Mouse (Mus musculus): ENCODE data around the gene Krt76.

Krt76 gene

GRCm38 (mm10) chr15:101892820-101893219, at the start of gene Krt76:
Krt76 (minus strand) TSS chr15:101892920.
- DNase-seq (ENCODE audit: low spot score), result no peak

GRCm38 (mm10) chr15:101941948-101942347, 49.2 kb upstream of the Krt76 start:
- DNase-seq (ENCODE audit: low spot score), result peak; percentile 45

- no peak for DNase-seq (ENCODE audit: low spot score)
Observed at GRCm38 (mm10) chr15:101940274-101940829, 47.6 kb upstream of the Krt76 start, which contains the start of gene Krt79. Krt79 (minus strand) TSS chr15:101940324.

- DNase-seq (ENCODE audit: low spot score), result peak; percentile 71
Observed at GRCm38 (mm10) chr15:101938600-101939308, 46.0 kb upstream of the Krt76 start.

- DNase-seq (ENCODE audit: low spot score), result no peak
Observed at GRCm38 (mm10) chr15:101933024-101933423, 40.3 kb upstream of the Krt76 start.

- DNase-seq (ENCODE audit: low spot score), result peak; percentile 72
Observed at GRCm38 (mm10) chr15:101929666-101930065, 36.9 kb upstream of the Krt76 start.

- DNase-seq (ENCODE audit: low spot score), result peak; percentile 61
Observed at GRCm38 (mm10) chr15:101929087-101929486, 36.4 kb upstream of the Krt76 start.

GRCm38 (mm10) chr15:101927340-101928080, 34.8 kb upstream of the Krt76 start:
- peak; percentile 68 for DNase-seq (ENCODE audit: low spot score)

GRCm38 (mm10) chr15:101925041-101925440, 32.3 kb upstream of the Krt76 start:
- DNase-seq (ENCODE audit: low spot score), result peak; percentile 32

GRCm38 (mm10) chr15:101924635-101925034, 31.9 kb upstream of the Krt76 start, which contains the start of gene Krt4:
Krt4 (minus strand) TSS chr15:101924735.
- peak; percentile 26 for DNase-seq (ENCODE audit: low spot score)

GRCm38 (mm10) chr15:101922296-101922695, 29.6 kb upstream of the Krt76 start:
- DNase-seq (ENCODE audit: low spot score), result no peak

GRCm38 (mm10) chr15:101916072-101916471, 23.4 kb upstream of the Krt76 start:
- no peak for DNase-seq (ENCODE audit: low spot score)

- no peak for DNase-seq (ENCODE audit: low spot score)
Observed at GRCm38 (mm10) chr15:101904849-101905248, 12.1 kb upstream of the Krt76 start.

GRCm38 (mm10) chr15:101902171-101903149, 9.7 kb upstream of the Krt76 start:
- peak; percentile 31 for DNase-seq (ENCODE audit: low spot score)

GRCm38 (mm10) chr15:101895216-101895615, 2.5 kb upstream of the Krt76 start:
- no peak for DNase-seq (ENCODE audit: low spot score)

- DNase-seq (ENCODE audit: low spot score), result no peak
Observed at GRCm38 (mm10) chr15:101879776-101880175, 12.9 kb downstream of the Krt76 start.

GRCm38 (mm10) chr15:101878041-101878440, 14.7 kb downstream of the Krt76 start:
- DNase-seq (ENCODE audit: low spot score), result no peak

- DNase-seq (ENCODE audit: low spot score), result no peak
Observed at GRCm38 (mm10) chr15:101874383-101874782, 18.3 kb downstream of the Krt76 start.

- DNase-seq (ENCODE audit: low spot score), result no peak
Observed at GRCm38 (mm10) chr15:101873231-101873630, 19.5 kb downstream of the Krt76 start.

GRCm38 (mm10) chr15:101869431-101869830, 23.3 kb downstream of the Krt76 start, which contains the start of gene Krt77:
Krt77 (minus strand) TSS chr15:101869705.
- DNase-seq (ENCODE audit: low spot score), result no peak

- no peak for DNase-seq (ENCODE audit: low spot score)
Observed at GRCm38 (mm10) chr15:101866754-101867153, 26.0 kb downstream of the Krt76 start.
